Mouse (Mus musculus): ENCODE measurements at regions not wholly inside any gene's neighbourhood (a gene's known extent, or its start where the extent isn't known, plus 50 kb on each side); places are given as distances from the start of the nearest gene placed in this dataset.

GRCm38 (mm10) chr4:35417866-35418265 lies 191.9 kb upstream of the C9orf72 start:
- DNase-seq (ENCODE audit: low read depth): no peak

GRCm38 (mm10) chr4:35413488-35413887 lies 187.5 kb upstream of the C9orf72 start:
- no peak for DNase-seq (ENCODE audit: low read depth)

- no peak for DNase-seq (ENCODE audit: low read depth)
Measured at GRCm38 (mm10) chr4:35405301-35406006, 179.5 kb upstream of the C9orf72 start.

GRCm38 (mm10) chr4:35404068-35404467 lies 178.1 kb upstream of the C9orf72 start:
- DNase-seq (ENCODE audit: low read depth): no peak

DNA sequence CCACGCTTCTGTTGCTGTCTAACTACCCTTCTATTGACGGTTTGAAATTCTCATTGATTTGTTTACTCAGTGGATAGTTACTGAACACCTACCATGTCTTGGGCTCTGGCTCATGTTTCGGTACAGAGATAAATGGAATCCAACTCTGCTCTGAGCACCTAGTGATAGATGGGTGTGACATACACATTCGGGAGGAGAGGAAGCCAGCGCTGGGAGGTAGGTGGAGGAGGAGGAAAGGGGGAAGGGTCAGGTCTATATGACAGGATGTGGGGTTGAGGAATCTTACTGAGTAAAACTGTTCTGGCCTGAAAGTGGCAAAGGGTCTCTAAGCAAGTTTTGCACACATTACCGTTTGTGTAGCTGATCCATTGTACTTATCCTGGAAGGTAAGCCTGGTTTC lies 177.6 kb upstream of the C9orf72 start:
- DNase-seq (ENCODE audit: low read depth): no peak

DNA sequence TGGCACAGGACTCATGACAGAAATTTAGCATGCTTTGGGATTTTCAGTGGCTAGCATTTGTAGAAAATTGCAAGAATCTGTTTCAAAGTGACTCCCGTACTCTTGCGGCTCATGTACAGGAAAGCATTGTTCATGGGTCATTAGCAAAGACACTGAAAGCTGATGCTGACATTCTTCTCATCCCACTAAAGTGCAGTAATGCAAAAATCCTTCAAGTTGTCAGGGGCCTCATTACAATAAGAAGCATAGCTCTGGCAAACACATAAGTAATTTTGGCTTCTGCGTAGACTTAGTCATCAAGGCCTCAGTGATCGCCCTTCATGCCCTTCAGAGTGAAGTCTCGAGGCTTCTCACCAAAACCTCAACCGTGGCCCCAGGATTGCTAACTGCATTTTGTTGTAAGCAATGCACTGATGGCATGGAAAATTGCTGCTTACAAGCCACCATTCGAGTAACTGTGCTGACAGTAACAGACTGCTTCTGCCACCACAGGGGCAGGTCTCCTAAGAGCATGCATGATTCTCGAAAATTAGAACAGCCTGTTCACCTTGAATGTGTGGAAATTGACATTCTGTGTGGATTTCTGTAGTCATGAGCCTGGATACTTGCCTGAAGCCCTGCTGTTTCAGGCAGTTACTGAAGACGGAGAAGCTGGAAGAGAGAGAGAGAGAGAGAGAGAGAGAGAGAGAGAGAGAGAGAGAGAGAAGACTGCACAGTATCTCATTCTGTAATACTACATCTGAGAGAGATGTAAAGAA lies 176.6 kb upstream of the C9orf72 start:
- DNase-seq (ENCODE audit: low read depth): no peak

- DNase-seq (ENCODE audit: low read depth): no peak
Measured at GRCm38 (mm10) chr4:35401783-35402182, 175.8 kb upstream of the C9orf72 start.

GRCm38 (mm10) chr4:35400511-35400910 lies 174.5 kb upstream of the C9orf72 start:
- no peak for DNase-seq (ENCODE audit: low read depth)

- no peak for DNase-seq (ENCODE audit: low read depth)
Measured at GRCm38 (mm10) chr4:35395583-35395877, 169.6 kb upstream of the C9orf72 start.

DNA sequence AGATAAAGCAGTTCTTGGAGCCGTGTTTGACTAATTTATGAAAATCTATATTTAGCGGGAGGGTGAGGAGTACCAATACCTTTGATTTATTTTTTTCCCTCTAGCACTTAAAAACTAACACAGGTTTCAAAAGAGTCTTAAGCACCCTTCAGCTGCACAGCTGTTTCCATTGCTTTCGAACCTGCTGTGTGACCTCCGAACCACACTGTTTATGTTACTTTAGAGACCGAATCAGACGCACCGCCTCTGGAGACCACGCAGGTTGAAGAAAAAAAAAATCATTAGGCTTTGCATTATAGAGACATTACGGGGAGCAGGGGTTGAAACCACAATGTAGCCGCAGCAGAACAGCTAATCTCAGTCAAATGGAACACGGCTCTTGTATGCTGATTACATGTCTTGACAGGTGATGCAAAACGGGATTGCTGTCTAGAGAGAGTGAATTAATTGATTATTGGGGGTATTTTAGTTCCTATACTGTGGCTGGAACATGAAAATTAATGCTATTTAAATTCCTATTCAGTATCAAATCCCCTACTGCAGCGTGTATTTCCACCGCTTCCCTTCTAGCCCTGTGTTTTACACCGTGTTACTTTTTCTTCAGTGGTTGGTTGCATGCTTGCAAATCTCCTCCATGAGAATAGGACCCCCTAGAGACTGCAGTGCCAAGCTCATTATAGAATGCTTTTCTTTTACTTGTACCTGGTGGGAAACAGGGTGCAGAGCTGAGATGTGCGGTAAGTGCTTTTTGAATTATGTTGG lies 169.0 kb upstream of the C9orf72 start:
- no peak for DNase-seq (ENCODE audit: low read depth)

DNA sequence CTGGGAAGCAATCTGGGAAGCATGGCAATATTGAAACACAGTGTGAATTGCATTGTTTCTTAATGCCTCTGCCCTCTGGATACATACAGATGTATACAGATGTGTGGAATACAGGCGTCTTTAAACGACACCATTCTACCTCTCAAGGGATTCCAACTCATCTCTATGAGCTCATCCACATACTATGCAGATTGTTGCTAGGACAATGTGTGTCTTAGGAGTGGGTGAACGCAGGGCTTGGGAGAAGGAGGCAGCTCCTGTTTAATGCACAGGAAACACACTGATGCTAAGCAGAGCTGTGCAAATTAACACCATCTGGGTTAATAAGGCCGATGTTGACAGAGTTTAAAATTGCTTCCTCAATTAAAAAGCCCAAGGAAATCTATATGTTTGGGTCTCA lies 149.8 kb upstream of the C9orf72 start:
- no peak for DNase-seq (ENCODE audit: low read depth)

DNA sequence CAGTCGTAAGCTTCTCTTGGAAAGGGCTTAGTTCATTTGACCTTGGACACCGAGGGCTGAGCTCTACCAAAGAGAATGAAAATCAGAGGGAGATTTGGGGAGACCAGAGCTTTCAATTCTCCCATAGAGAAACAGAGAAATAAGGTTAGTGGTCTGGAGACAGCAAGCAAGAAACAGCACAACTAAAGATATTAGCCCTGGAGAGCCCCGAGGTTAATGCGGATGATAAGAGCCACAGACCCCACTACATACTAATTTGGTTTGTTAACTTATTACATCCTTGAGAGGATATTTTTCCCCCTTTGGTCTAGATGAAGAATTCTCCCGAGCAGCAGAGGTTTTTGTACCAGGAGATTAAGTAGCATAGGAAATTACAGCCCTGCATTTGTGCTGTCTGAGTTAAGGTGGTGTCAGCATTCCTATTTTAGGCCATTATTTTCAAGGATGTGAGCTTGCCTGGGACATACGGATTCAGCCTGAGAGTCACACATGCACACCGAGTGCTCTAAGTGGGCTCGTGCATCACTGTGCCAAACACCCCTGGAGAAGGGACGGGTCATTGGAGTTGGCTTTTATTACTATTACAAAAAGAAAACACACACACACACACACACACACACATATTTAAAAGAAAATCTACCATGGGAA lies 147.4 kb upstream of the C9orf72 start:
- DNase-seq (ENCODE audit: low read depth): no peak

DNA sequence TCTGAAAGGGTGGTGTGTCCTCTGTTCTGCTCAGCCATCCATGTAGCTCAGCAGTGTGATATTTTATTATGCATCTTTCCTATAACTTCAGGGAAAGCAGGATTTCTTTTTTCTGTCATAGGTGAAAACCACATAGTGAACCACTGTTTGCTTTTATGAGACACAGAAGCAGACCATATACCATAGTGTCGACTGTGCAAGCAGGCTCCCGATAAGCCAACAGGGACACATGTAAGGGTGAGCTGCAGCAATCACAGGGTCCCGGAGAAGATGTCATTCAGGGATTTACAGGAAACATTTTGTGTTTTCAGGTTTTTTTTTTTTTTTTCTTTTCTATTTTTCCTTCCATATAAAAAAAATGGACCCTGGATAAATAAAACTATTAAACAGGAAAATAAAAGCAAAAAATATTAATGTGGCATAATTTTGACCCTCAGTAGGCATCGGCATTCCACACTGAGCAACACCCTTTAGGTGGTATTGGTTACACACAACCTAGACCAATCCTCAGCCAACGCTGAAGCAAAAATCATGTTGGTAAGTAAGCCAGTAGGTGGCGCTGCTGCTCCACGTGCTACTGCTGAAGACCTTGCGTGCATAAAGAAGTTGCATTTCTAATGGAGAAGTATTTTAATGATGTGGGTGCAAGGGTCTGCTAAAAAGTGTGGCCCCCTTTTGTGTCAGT lies 146.7 kb upstream of the C9orf72 start:
- peak; percentile 23 for DNase-seq (ENCODE audit: low read depth)

GRCm38 (mm10) chr4:35364161-35364560 lies 138.2 kb upstream of the C9orf72 start:
- no peak for DNase-seq (ENCODE audit: low read depth)

GRCm38 (mm10) chr4:35362176-35362575 lies 136.2 kb upstream of the C9orf72 start:
- no peak for DNase-seq (ENCODE audit: low read depth)

- DNase-seq (ENCODE audit: low read depth): no peak
Measured at GRCm38 (mm10) chr4:35359376-35359775, 133.4 kb upstream of the C9orf72 start.

- peak; percentile 1 for DNase-seq (ENCODE audit: low read depth)
Measured at GRCm38 (mm10) chr4:35356904-35357563, 131.1 kb upstream of the C9orf72 start.

- DNase-seq (ENCODE audit: low read depth): no peak
Measured at GRCm38 (mm10) chr4:35356051-35356450, 130.1 kb upstream of the C9orf72 start.

DNA sequence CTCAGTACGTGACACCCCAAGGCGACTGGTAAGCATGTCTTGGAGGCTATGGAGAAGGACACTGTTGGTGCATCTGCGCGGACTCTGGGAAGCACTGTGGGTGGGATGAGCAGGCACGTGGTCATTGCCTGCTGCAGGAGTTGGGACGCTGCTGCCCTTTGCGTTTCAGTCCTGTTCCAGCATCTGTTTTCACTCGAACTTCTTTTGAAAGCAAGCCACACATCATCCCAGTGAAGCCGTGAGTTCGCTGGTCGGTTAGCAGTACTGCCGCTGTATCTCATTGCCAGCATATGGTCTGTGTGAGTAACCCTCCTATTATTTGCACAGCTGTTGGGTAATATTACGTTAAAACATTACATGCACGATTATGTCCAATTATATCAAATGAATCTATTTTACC lies 128.1 kb upstream of the C9orf72 start:
- DNase-seq (ENCODE audit: low read depth): peak; percentile 0

DNA sequence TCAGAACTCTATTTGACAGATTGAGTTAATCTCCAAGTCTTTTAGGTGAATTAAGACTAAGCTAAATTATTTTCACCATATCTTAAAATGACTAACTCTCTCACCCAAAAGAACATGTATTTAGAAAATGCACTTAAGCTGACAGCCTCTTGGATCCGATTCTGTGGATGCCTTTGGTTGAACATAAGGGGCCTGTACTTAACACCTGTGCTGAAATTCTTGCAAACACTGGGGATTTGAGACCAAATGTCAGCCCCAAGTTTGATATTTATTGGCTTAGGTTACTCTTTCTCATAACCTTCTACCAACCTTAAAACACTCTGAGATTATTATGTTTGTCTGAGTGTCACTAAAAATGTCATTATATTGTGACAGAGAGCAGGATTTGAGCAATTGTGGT lies 126.6 kb upstream of the C9orf72 start:
- no peak for DNase-seq (ENCODE audit: low read depth)

DNA sequence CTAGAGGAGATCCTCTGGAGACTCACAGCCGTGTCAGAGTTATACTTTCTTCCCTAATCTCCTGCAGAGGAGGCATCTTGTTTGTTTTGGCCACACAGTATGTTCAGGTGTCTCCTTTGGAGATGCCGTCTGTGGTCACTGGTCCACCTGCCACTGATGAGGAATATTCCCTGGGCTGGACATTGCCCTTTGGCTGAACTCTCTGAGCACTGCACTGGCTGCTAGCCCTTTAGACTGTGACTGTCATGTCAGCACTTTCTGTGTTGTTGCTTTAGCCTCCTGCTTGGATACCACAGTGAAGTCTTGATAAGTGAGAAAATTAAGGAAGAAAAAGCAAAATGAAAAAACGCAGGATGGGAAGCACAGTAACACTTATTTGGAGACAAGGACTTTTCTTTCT lies 124.5 kb upstream of the C9orf72 start:
- DNase-seq (ENCODE audit: low read depth): no peak

All from fibroblast of lung, adult 2 months (primary cell).